Mouse (Mus musculus): ENCODE results near the gene Nat14. TPM values are rescaled to one million over a fixed set of nuclear protein-coding genes. Genes with fewer than 3 reads are reported as not detected.
"Not testable (repeated sequence)": the region's sequence is repeated elsewhere in the genome, so short reads cannot be mapped to it uniquely, and the experiment has no call there.

Gene Nat14
- 3.9 and 4.6 TPM in 2 replicates for polyA plus RNA-seq (2015; fragmentation: Nextera tagmentation; extraction: Ambion mirVana)

DNA sequence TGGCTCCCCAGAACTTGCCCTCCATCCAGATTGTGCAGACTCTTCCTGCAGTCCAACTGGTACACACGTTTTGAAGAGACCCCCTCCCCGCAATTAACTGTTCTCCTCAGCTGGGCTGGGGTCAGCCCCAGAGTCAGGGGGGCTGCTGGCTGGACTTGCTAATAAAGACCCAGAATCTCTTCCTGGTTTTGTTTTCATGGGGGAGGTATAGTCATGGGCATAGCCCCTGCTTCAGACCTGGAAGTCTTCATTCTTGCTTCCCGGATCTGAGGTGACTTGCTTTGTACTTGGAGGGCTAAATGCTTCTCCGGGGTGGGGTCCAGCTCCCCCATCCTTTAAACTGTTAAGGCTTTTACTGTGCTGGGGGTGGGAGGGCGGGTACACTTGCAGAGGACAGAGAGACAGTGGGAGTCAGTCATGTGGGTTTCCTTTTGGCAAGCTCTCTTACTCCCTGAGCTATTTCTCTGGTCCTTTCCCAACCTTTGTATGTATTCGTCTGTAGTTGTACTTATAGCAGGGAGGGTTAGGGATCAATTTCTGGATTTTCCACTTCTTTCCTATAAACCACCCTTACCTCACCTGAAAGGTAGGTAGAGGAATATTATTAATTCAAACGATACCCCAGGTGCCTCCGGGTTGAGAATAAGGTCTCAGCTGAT, at the start of gene Nat14:
TSS of gene Nat14 (plus strand) at position 205 of the 659 bp plus-strand sequence.
- WGBS = 33% methylated on average over 8 of the region's 8 CpGs
- peak within 1 kb of the TSS; percentile 63 for H3K9ac ChIP-seq (ENCODE audit: low read length)
- peak within 1 kb of the TSS; percentile 80 for H3K4me2 ChIP-seq (ENCODE audit: low read depth, low read length)
- no peaks in the 10 kb centered on the region for H3K27me3 ChIP-seq (ENCODE audit: control insufficient read depth, insufficient read depth, low read length)
- H3K27ac ChIP-seq (ENCODE audit: low read length) = peak within 1 kb of the TSS; percentile 72
- H3K36me3 ChIP-seq (ENCODE audit: control insufficient read depth, insufficient read depth) = peaks cover 33% of the 10 kb centered on the region
- ATAC-seq (replicated peaks; ENCODE audit: extremely low read depth, insufficient read depth, low FRiP score) = no peak
- peak within 1 kb of the TSS; percentile 47 for H3K4me3 ChIP-seq (ENCODE audit: low read length)
- peaks cover 32% of the 10 kb centered on the region for H3K4me1 ChIP-seq (ENCODE audit: control insufficient read depth, insufficient read depth, low read length)
- H3K9me3 ChIP-seq (replicated peaks; ENCODE audit: control insufficient read depth, low read length) = no peaks in the 10 kb centered on the region

DNA sequence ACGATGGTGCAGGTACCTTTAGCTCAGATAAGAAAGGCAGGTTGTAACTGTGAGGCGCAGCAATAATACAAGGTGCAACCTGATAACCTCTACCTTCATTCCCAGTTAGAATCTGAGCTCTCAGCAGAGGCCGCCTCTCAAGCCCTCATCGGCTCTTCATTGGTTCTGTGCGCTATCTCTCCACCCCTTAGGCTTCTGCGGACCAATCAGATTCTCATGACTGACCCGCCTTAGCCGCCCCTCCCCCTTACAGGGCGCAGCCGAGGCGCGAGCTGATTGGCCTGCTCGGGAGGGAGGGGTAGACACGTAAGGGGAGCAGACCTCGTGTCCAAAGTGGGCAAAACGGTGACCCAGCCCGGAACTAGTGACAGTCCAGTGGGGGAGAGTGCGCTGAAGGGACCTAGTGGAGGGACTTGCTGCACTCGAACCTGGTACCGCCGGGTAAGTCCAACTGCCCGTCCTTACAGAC, 45.0 kb upstream of the Nat14 start, which contains the start of gene Isoc2a:
TSS of gene Isoc2a (plus strand) at position 401 of the 469 bp plus-strand sequence.
- H3K9me3 ChIP-seq (replicated peaks; ENCODE audit: control insufficient read depth, low read length) = no peaks in the 10 kb centered on the region
- peak within 1 kb of the TSS; percentile 85 for H3K4me2 ChIP-seq (ENCODE audit: low read depth, low read length)
- 1% methylated on average over 22 of the region's 22 CpGs for WGBS
- peaks cover 13% of the 10 kb centered on the region for H3K4me1 ChIP-seq (ENCODE audit: control insufficient read depth, insufficient read depth, low read length)
- H3K27ac ChIP-seq (ENCODE audit: low read length) = peak within 1 kb of the TSS; percentile 73
- ATAC-seq (replicated peaks; ENCODE audit: extremely low read depth, insufficient read depth, low FRiP score) = peak; percentile 100
- no peaks in the 10 kb centered on the region for H3K36me3 ChIP-seq (ENCODE audit: control insufficient read depth, insufficient read depth)
- H3K27me3 ChIP-seq (ENCODE audit: control insufficient read depth, insufficient read depth, low read length) = no peaks in the 10 kb centered on the region
- peak within 1 kb of the TSS; percentile 73 for H3K9ac ChIP-seq (ENCODE audit: low read length)
- peak within 1 kb of the TSS; percentile 60 for H3K4me3 ChIP-seq (ENCODE audit: low read length)

DNA sequence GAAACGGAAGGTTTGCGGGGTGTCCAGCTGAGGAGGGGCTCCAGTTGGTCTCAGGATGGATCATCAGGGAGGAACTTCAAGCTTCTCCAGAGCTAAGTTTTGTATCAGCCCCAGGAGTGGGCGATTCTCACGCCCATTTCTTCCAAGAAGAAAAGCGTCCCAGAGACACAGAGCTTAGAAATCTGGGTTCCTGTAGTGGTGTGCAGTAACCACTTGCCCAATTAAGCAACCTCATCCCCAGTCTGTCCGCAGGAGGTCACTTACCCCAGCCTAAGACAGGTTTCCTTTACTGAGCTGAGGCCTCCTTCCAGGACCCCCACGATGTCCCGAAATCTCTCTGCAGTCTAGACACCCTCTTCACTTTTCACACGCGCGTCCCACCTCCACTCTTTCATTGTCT, 44.6 kb upstream of the Nat14 start:
- peak overlapping the region; percentile 60 for H3K4me3 ChIP-seq (ENCODE audit: low read length)
- 0 out of 2 replicates have a peak, but pooled peaks cover 2% of the 10 kb centered on the region for H3K9me3 ChIP-seq (replicated peaks; ENCODE audit: control insufficient read depth, low read length)
- no peaks in the 10 kb centered on the region for H3K27me3 ChIP-seq (ENCODE audit: control insufficient read depth, insufficient read depth, low read length)
- peak overlapping the region; percentile 73 for H3K9ac ChIP-seq (ENCODE audit: low read length)
- peaks cover 2% of the 10 kb centered on the region; the same call in 1 of the 2 replicates for H3K36me3 ChIP-seq (ENCODE audit: control insufficient read depth, insufficient read depth)
- peak overlapping the region; percentile 85 for H3K4me2 ChIP-seq (ENCODE audit: low read depth, low read length)
- peaks cover 13% of the 10 kb centered on the region for H3K4me1 ChIP-seq (ENCODE audit: control insufficient read depth, insufficient read depth, low read length)
- WGBS = 3% methylated on average over 11 of the region's 11 CpGs
- H3K27ac ChIP-seq (ENCODE audit: low read length) = peak overlapping the region; percentile 58
- peak; percentile 20 for ATAC-seq (replicated peaks; ENCODE audit: extremely low read depth, insufficient read depth, low FRiP score)

DNA sequence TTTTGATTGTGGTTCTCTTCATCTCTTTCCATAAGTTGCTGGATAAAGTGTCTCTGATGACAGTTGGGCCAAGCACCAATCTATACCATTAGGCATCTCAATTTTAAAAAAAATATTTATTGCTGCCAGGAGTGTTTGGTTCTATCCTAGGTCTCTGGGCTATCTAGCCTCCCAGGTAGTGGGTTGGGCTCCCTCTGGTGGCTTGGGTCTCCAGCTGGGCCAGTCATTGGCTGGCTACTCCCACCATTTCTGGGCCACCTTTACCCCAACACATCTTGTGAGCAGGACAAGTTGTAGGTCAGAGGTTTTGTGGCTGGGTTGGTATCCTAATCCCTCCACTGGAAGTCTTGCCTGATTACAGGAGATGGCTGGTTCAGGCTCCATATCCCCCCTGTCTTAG, 43.6 kb upstream of the Nat14 start:
- no peak for ATAC-seq (replicated peaks; ENCODE audit: extremely low read depth, insufficient read depth, low FRiP score)
- no peak overlapping the region for H3K4me3 ChIP-seq (ENCODE audit: low read length)
- peaks cover 13% of the 10 kb centered on the region for H3K4me1 ChIP-seq (ENCODE audit: control insufficient read depth, insufficient read depth, low read length)
- H3K36me3 ChIP-seq (ENCODE audit: control insufficient read depth, insufficient read depth) = peaks cover 3% of the 10 kb centered on the region; the same call in 1 of the 2 replicates
- H3K27me3 ChIP-seq (ENCODE audit: control insufficient read depth, insufficient read depth, low read length) = no peaks in the 10 kb centered on the region
- peak overlapping the region; percentile 85 for H3K4me2 ChIP-seq (ENCODE audit: low read depth, low read length)
- peak overlapping the region; percentile 73; the same call in 1 of the 2 replicates for H3K9ac ChIP-seq (ENCODE audit: low read length)
- H3K9me3 ChIP-seq (replicated peaks; ENCODE audit: control insufficient read depth, low read length) = 0 out of 2 replicates have a peak, but pooled peaks cover 2% of the 10 kb centered on the region
- no peak overlapping the region for H3K27ac ChIP-seq (ENCODE audit: low read length)

DNA sequence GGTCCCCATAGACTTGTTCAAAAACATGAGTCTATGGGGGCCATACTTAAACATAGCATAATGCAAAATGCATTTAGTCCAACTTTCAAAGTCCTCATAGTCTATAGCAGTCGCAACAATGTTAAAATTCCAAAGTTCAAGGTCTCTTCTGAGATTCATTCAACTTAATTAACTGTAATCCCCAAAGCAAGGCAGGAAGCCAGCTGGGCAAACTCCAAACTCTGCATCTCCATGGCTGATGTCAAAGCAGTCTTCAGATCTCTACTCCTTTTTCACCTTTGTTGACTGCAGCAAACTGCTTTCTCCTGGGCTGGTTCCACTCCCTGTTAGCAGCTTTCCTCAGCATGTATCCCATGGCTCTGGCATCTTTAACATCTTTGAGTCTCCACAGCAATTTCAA, 42.8 kb upstream of the Nat14 start:
- not testable (repeated sequence) for H3K4me3 ChIP-seq (ENCODE audit: low read length); ATAC-seq (replicated peaks; ENCODE audit: extremely low read depth, insufficient read depth, low FRiP score); H3K4me2 ChIP-seq (ENCODE audit: low read depth, low read length); H3K36me3 ChIP-seq (ENCODE audit: control insufficient read depth, insufficient read depth); H3K9ac ChIP-seq (ENCODE audit: low read length); H3K9me3 ChIP-seq (replicated peaks; ENCODE audit: control insufficient read depth, low read length); H3K27ac ChIP-seq (ENCODE audit: low read length); H3K27me3 ChIP-seq (ENCODE audit: control insufficient read depth, insufficient read depth, low read length)
- peaks cover 13% of the 10 kb centered on the region for H3K4me1 ChIP-seq (ENCODE audit: control insufficient read depth, insufficient read depth, low read length)
- WGBS = 83% methylated on average over 1 of the region's 1 CpGs

DNA sequence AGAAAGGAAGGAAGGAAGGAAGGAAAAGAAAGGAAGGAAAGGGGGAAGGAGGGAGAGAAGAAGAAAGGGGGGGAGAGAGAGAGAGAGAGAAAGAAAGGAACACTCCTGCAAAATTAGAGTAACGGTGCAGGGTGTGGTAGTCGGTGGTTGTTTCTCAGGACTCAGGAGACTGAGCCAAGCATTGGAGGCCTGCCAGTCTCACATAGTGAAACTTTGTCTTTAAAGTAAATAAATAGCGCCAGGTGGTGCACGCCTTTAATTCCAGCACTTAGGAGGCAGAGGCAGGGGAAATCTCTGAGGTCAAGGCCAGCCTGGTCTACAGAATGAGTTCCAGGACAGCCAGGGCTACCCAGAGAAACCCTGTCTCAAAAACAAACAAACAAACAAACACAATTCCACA, 35.1 kb upstream of the Nat14 start:
- no peaks in the 10 kb centered on the region for H3K27me3 ChIP-seq (ENCODE audit: control insufficient read depth, insufficient read depth, low read length)
- H3K4me3 ChIP-seq (ENCODE audit: low read length) = no peak overlapping the region
- WGBS = 56% methylated on average over 4 of the region's 4 CpGs
- H3K4me2 ChIP-seq (ENCODE audit: low read depth, low read length) = no peak overlapping the region
- H3K36me3 ChIP-seq (ENCODE audit: control insufficient read depth, insufficient read depth) = peaks cover 3% of the 10 kb centered on the region; the same call in 1 of the 2 replicates
- no peak overlapping the region for H3K27ac ChIP-seq (ENCODE audit: low read length)
- H3K9me3 ChIP-seq (replicated peaks; ENCODE audit: control insufficient read depth, low read length) = 0 out of 2 replicates have a peak, but pooled peaks cover 4% of the 10 kb centered on the region
- ATAC-seq (replicated peaks; ENCODE audit: extremely low read depth, insufficient read depth, low FRiP score) = no peak
- H3K9ac ChIP-seq (ENCODE audit: low read length) = no peak overlapping the region
- no peaks in the 10 kb centered on the region for H3K4me1 ChIP-seq (ENCODE audit: control insufficient read depth, insufficient read depth, low read length)

DNA sequence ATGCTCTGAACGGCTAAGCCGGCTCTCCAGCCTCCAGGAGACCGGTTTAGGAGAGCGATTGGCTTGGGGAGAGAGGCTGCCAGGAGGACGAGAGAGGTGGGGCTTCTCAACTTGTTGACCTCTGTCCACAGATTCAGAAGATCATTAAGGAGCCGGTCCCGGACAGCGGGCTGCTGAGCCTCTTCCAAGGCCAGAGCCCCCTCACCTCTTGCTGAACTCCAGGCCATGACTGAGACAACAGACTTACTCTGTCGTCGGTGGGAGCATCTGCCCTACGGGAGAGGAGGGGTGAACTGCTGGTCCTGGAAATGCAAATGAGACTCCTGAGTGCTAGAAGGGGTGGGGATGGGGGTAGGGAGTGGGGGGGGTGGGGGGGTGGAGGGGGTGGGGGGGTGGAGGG, 26.6 kb upstream of the Nat14 start:
- Histone ChIP-seq H3K4me1 (ENCODE audit: control insufficient read depth, insufficient read depth, low read length) (peaks cover 4% of the 10 kb centered on the region), H3K36me3 (ENCODE audit: control insufficient read depth, insufficient read depth) (peaks cover 3% of the 10 kb centered on the region; the same call in 1 of the 2 replicates), H3K9ac (ENCODE audit: low read length) (no peak overlapping the region), H3K27ac (ENCODE audit: low read length) (no peak overlapping the region), H3K4me2 (ENCODE audit: low read depth, low read length) (no peak overlapping the region), H3K4me3 (ENCODE audit: low read length) (no peak overlapping the region), H3K27me3 (ENCODE audit: control insufficient read depth, insufficient read depth, low read length) (no peaks in the 10 kb centered on the region), H3K9me3 (replicated peaks; ENCODE audit: control insufficient read depth, low read length) (no peaks in the 10 kb centered on the region)
- ATAC-seq (replicated peaks; ENCODE audit: extremely low read depth, insufficient read depth, low FRiP score) = no peak
- 58% methylated on average over 9 of the region's 11 CpGs for WGBS

DNA sequence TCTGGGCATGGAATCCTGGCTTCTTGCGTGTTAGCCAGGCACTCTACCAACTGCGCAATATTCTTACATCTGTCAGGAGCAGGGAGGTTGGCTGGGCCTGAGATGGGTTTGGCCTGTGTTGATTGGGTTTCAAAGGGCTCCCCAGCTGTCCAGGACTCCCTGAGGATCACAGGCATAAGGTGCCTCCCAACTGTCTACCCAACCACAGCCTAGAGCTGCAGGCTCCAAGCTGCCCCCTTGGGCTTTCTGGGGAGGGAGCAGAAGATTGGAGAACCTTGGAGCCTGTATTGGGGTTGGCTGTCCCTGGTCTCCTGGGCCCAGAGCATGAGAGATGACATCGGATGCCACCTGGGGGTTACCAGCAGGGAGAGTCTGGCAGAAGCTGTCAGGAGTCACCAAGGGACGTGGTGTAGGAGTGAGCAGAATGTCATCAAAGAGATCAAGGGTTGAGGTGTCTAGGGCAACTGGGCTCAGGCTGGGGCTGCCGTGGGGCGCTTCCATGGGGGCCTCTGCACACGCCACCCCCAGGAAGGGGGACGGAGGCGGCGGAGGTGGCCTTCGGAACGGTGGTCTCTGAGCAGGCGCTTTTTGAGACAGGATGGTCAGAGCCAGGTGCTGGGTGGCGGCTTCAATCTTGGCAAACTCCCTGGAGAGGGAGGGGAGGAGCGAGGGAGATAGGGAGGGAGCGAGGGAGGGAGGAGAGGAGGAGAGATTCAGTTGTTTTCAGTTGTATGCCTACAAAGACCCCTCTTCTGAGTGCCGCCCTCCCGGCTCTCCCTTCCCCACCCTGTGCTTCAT, 22.8 kb upstream of the Nat14 start:
- Histone ChIP-seq H3K27ac (ENCODE audit: low read length) (no peak overlapping the region), H3K9me3 (replicated peaks; ENCODE audit: control insufficient read depth, low read length) (peaks cover 4% of the 10 kb centered on the region; the same call in 1 of the 2 replicates), H3K36me3 (ENCODE audit: control insufficient read depth, insufficient read depth) (no peaks in the 10 kb centered on the region), H3K9ac (ENCODE audit: low read length) (peak overlapping the region; percentile 72), H3K27me3 (ENCODE audit: control insufficient read depth, insufficient read depth, low read length) (no peaks in the 10 kb centered on the region), H3K4me1 (ENCODE audit: control insufficient read depth, insufficient read depth, low read length) (peaks cover 7% of the 10 kb centered on the region), H3K4me2 (ENCODE audit: low read depth, low read length) (peak overlapping the region; percentile 75), H3K4me3 (ENCODE audit: low read length) (peak overlapping the region; percentile 44)
- WGBS = 23% methylated on average over 18 of the region's 18 CpGs
- peak; percentile 30 for ATAC-seq (replicated peaks; ENCODE audit: extremely low read depth, insufficient read depth, low FRiP score)
